Mouse (Mus musculus): Measurements from ENCODE around the gene Adgrl2. TPM values are rescaled to one million over a fixed set of nuclear protein-coding genes. Genes with fewer than 3 reads are reported as not detected.

Gene Adgrl2
- total RNA-seq (2022) = 10 to 100 TPM; 61.5 to 72.6 (median 67.9) TPM

GRCm38 (mm10) chr3:148990531-148991003 is at the start of gene Adgrl2:
Gene Adgrl2, minus strand, starts transcription at chr3:148990555.
- DNase-seq = no peak

- no peak for DNase-seq
Observed at GRCm38 (mm10) chr3:149038771-149039170, 48.4 kb upstream of the Adgrl2 start.

GRCm38 (mm10) chr3:149019925-149020324 is 29.6 kb upstream of the Adgrl2 start:
- DNase-seq = no peak

GRCm38 (mm10) chr3:149009311-149009710 is 19.0 kb upstream of the Adgrl2 start:
- DNase-seq = no peak

GRCm38 (mm10) chr3:149008634-149009023 is 18.3 kb upstream of the Adgrl2 start:
- no peak for DNase-seq

GRCm38 (mm10) chr3:149007860-149008633 is 17.7 kb upstream of the Adgrl2 start:
- no peak for DNase-seq

- DNase-seq = no peak
Observed at GRCm38 (mm10) chr3:149001364-149001763, 11.0 kb upstream of the Adgrl2 start.

- no peak for DNase-seq
Observed at GRCm38 (mm10) chr3:148998661-148999060, 8.3 kb upstream of the Adgrl2 start.

GRCm38 (mm10) chr3:148991056-148991455 is 701 bp upstream of the Adgrl2 start:
- DNase-seq = no peak

- DNase-seq = peak; percentile 54
Observed at GRCm38 (mm10) chr3:148989818-148990530, 381 bp downstream of the Adgrl2 start.

GRCm38 (mm10) chr3:148988996-148989817 is 1.1 kb downstream of the Adgrl2 start:
- peak; percentile 87 for DNase-seq

- peak; percentile 25 for DNase-seq
Observed at GRCm38 (mm10) chr3:148988293-148988995, 1.9 kb downstream of the Adgrl2 start.

GRCm38 (mm10) chr3:148987591-148988292 is 2.6 kb downstream of the Adgrl2 start:
- DNase-seq = peak; percentile 76

- DNase-seq = peak; percentile 27
Observed at GRCm38 (mm10) chr3:148986894-148987590, 3.3 kb downstream of the Adgrl2 start.

GRCm38 (mm10) chr3:148986296-148986893 is 4.0 kb downstream of the Adgrl2 start:
- no peak for DNase-seq

- no peak for DNase-seq
Observed at GRCm38 (mm10) chr3:148984326-148984725, 6.0 kb downstream of the Adgrl2 start.

- no peak for DNase-seq
Observed at GRCm38 (mm10) chr3:148982370-148982769, 8.0 kb downstream of the Adgrl2 start.

GRCm38 (mm10) chr3:148981776-148982175 is 8.6 kb downstream of the Adgrl2 start:
- no peak for DNase-seq

GRCm38 (mm10) chr3:148978541-148978940 is 11.8 kb downstream of the Adgrl2 start:
- no peak for DNase-seq

GRCm38 (mm10) chr3:148977838-148978237 is 12.5 kb downstream of the Adgrl2 start:
- DNase-seq = no peak

All from adrenal gland, adult 8-10 months (tissue).